In genomic region chr8:123034171-123034570, GRCm38 (mm10) we compare ENCODE assay signal across 12 mouse cellular contexts. TPM values are rescaled to one million over a fixed set of nuclear protein-coding genes. Genes with fewer than 3 reads are reported as not detected.
DNase-seq lines count a peak whose midpoint lies in the region; ATAC-seq and TF ChIP-seq lines count a peak whose summit lies in the region.
"Had no signal": no experiment of that assay in that cellular context is flagged by ENCODE, and none has a peak within 500 bp of the region (broad histone marks: within the 10 kb centered on the region; RNA-seq: fewer than 3 reads in every experiment).

No protein-coding gene starts in this region.

- no peak for TF ChIP-seq RAD21 in CH12.LX (IDR thresholded peaks at IDR 0.05; ENCODE audit: low read depth, low read length)

- peak overlapping the region; percentile 9; the same call in 1 of the 2 replicates for H3K27ac ChIP-seq in kidney, embryonic 15.5 days
- H3K27ac ChIP-seq in CH12.LX (ENCODE audit: insufficient read depth, low read depth), result no peak overlapping the region
- no peak overlapping the region; the same call in 1 of the 2 replicates for H3K27ac ChIP-seq in liver, embryonic 14.5 days
- H3K27ac ChIP-seq in thymus, adult 2 months (ENCODE audit: control insufficient read depth, insufficient read depth, low read length), result peak overlapping the region; percentile 99

- H3K9ac ChIP-seq in kidney, embryonic 15.5 days, result no peak overlapping the region
- H3K9ac ChIP-seq in CH12.LX (ENCODE audit: insufficient read depth, low read depth), result peak overlapping the region; percentile 42
- H3K9ac ChIP-seq in liver, embryonic 14.5 days (replicated peaks), result no peak overlapping the region; the same call in 1 of the 2 replicates
- H3K9ac ChIP-seq: limb, embryonic 15.5 days had no signal

- no peaks in the 10 kb centered on the region for H3K27me3 ChIP-seq in kidney, embryonic 15.5 days
- H3K27me3 ChIP-seq in CH12.LX (replicated peaks), result no peaks in the 10 kb centered on the region
- H3K27me3 ChIP-seq in liver, embryonic 14.5 days (ENCODE audit: control insufficient read depth, insufficient read depth, low read length), result no peaks in the 10 kb centered on the region
- H3K27me3 ChIP-seq in thymus, adult 2 months (ENCODE audit: control insufficient read depth, insufficient read depth, low read length), result no peaks in the 10 kb centered on the region
- H3K27me3 ChIP-seq: limb, embryonic 15.5 days had no signal

- dilution Hi-C loops in CH12.LX (cut with MboI; ENCODE audit: extremely low pct_ligation_motif_present, extremely low pct_unique_long_range_greater_than_20kb, low sequenced_read_pairs), result no loop called here

- no peak for TF ChIP-seq CTCF in CH12.LX (conservative IDR thresholded peaks at IDR 0.05 in 1 of 2, IDR thresholded peaks at IDR 0.05 in 1 of 2; ENCODE audit: low read depth in 2 of 2, low read length in 2 of 2)
- TF ChIP-seq CTCF in liver, embryonic 14.5 days (IDR thresholded peaks at IDR 0.05; ENCODE audit: low read depth), result no peak
- no peak for TF ChIP-seq CTCF in thymus, adult 2 months (IDR thresholded peaks at IDR 0.05; ENCODE audit: borderline replicate concordance, control insufficient read depth, extremely low read depth, insufficient read depth, low read length, poor library complexity)

- no peaks in the 10 kb centered on the region for H3K36me3 ChIP-seq in kidney, embryonic 15.5 days
- H3K36me3 ChIP-seq in CH12.LX (replicated peaks in 1 of 2; ENCODE audit: control insufficient read depth in 1 of 2, insufficient read depth in 1 of 2, low read length in 1 of 2), result peaks cover 0 to 39% of the 10 kb centered on the region in 2 experiments
- H3K36me3 ChIP-seq in liver, embryonic 14.5 days (replicated peaks; ENCODE audit: control insufficient read depth, insufficient read depth, low read depth), result no peaks in the 10 kb centered on the region; the same call in 1 of the 2 replicates
- no peaks in the 10 kb centered on the region for H3K36me3 ChIP-seq in thymus, adult 2 months (ENCODE audit: control insufficient read depth, insufficient read depth, low read length)
- H3K36me3 ChIP-seq: limb, embryonic 15.5 days had no signal

- WGBS in kidney, embryonic 15.5 days, result 70% methylated on average over 6 of the region's 6 CpGs
- 24% methylated on average over 6 of the region's 6 CpGs for WGBS in liver, embryonic 14.5 days (ENCODE audit: insufficient replicate concordance)
- 5% methylated on average over 6 of the region's 6 CpGs for WGBS in thymus, adult 2 months

- H3K4me3 ChIP-seq in kidney, embryonic 15.5 days (replicated peaks), result no peak overlapping the region
- H3K4me3 ChIP-seq in CH12.LX (replicated peaks in 1 of 3; ENCODE audit: low read depth in 2 of 3, low read length in 2 of 3, poor library complexity in 1 of 3), result no peak overlapping the region
- no peak overlapping the region for H3K4me3 ChIP-seq in liver, embryonic 14.5 days (ENCODE audit: insufficient read depth in 1 of 2, low read depth in 2 of 2, low read length in 2 of 2)
- no peak overlapping the region for H3K4me3 ChIP-seq in thymus, adult 2 months (ENCODE audit: control insufficient read depth, insufficient read depth, low read length)
- H3K4me3 ChIP-seq: limb, embryonic 15.5 days had no signal

- no peak for TF ChIP-seq POLR2A in CH12.LX (IDR thresholded peaks at IDR 0.05; ENCODE audit: low read depth, low read length)
- TF ChIP-seq POLR2A in thymus, adult 2 months (IDR thresholded peaks at IDR 0.05; ENCODE audit: control insufficient read depth, extremely low read depth, insufficient read depth, low read length, poor library complexity), result no peak

- H3K4me1 ChIP-seq in kidney, embryonic 15.5 days, result peaks cover 39% of the 10 kb centered on the region
- H3K4me1 ChIP-seq in CH12.LX (ENCODE audit: control insufficient read depth in 1 of 2, insufficient read depth in 2 of 2), result peaks cover 26 to 82% of the 10 kb centered on the region in 2 experiments
- peaks cover 48 to 58% of the 10 kb centered on the region in 2 experiments for H3K4me1 ChIP-seq in liver, embryonic 14.5 days (replicated peaks; ENCODE audit: control insufficient read depth in 2 of 2, insufficient read depth in 2 of 2, low read length in 1 of 2)
- peaks cover 35% of the 10 kb centered on the region for H3K4me1 ChIP-seq in thymus, adult 2 months (replicated peaks; ENCODE audit: control insufficient read depth, insufficient read depth, low read length)

- ATAC-seq in kidney, embryonic 15.5 days (replicated peaks; ENCODE audit: low FRiP score), result no peak
- ATAC-seq in liver, embryonic 14.5 days (ENCODE audit: insufficient read depth), result no peak
- no peak for ATAC-seq in erythroid progenitor cell, adult 5-6 weeks (replicated peaks; ENCODE audit: low FRiP score, poor library complexity, severe bottlenecking)
- ATAC-seq in monocyte, adult 5-6 weeks (replicated peaks; ENCODE audit: insufficient number of reproducible peaks, low FRiP score, low TSS enrichment, poor library complexity, severe bottlenecking), result no peak

- H3K9me3 ChIP-seq in kidney, embryonic 15.5 days (replicated peaks), result no peaks in the 10 kb centered on the region
- no peaks in the 10 kb centered on the region for H3K9me3 ChIP-seq in CH12.LX (replicated peaks; ENCODE audit: low read length)
- no peaks in the 10 kb centered on the region for H3K9me3 ChIP-seq in liver, embryonic 14.5 days (ENCODE audit: control insufficient read depth, low read length)
- H3K9me3 ChIP-seq: G1E; limb, embryonic 15.5 days had no signal

- H3K79me2 ChIP-seq in CH12.LX (replicated peaks; ENCODE audit: control insufficient read depth, extremely low read depth, insufficient read depth, poor library complexity, severe bottlenecking), result peaks cover 96% of the 10 kb centered on the region

- in situ Hi-C loops in CH12.LX (cut with MboI; ENCODE audit: low pct_ligation_motif_present, low pct_unique_long_range_greater_than_20kb, low sequenced_read_pairs), result no loop called here

- H3K4me2 ChIP-seq in kidney, embryonic 15.5 days, result no peak overlapping the region
- peak overlapping the region; percentile 41; the same call in 1 of the 2 replicates for H3K4me2 ChIP-seq in CH12.LX (ENCODE audit: insufficient read depth, low read depth, poor library complexity, severe bottlenecking)
- peak overlapping the region; percentile 28 for H3K4me2 ChIP-seq in liver, embryonic 14.5 days (ENCODE audit: low read depth)
- H3K4me2 ChIP-seq: limb, embryonic 15.5 days had no signal

- TF ChIP-seq EP300 in CH12.LX (IDR thresholded peaks at IDR 0.05; ENCODE audit: low read length), result 0 out of 2 replicates have a peak, but pooled peaks have one; percentile 31
- no peak for TF ChIP-seq EP300 in liver, embryonic 14.5 days (IDR thresholded peaks at IDR 0.05; ENCODE audit: low read depth)

- DNase-seq in kidney, adult 8-10 months, result no peak
- no peak for DNase-seq in CH12.LX (ENCODE audit: extremely low read depth)
- no peak for DNase-seq in liver, embryonic 14.5 days (ENCODE audit: low read depth in 3 of 3, low spot score in 3 of 3)
- DNase-seq in thymus, adult 2 months, result peak; percentile 76
- no peak for DNase-seq in cerebellum, adult 8-10 months
- DNase-seq: cerebellum, postnatal 10 days; gastrocnemius, postnatal 14 days had no signal

TF ChIP-seq in CH12.LX, 34 proteins besides CTCF, POLR2A, EP300 and RAD21 (continues in another document):
- 0 out of 2 replicates have a peak, but pooled peaks have one; percentile 16 for TF ChIP-seq ETS1 (conservative IDR thresholded peaks at IDR 0.05; ENCODE audit: low read depth, low read length)
- no peak for TF ChIP-seq NRF1 (IDR thresholded peaks at IDR 0.05; ENCODE audit: low read depth, low read length)
- TF ChIP-seq CHD1 (IDR thresholded peaks at IDR 0.05; ENCODE audit: low read depth, low read length), result 0 out of 2 replicates have a peak, but pooled peaks have one; percentile 13
- no peak for TF ChIP-seq MYC (IDR thresholded peaks at IDR 0.05; ENCODE audit: low read depth, low read length)
- TF ChIP-seq ZNF384 (IDR thresholded peaks at IDR 0.05; ENCODE audit: low read depth, low read length), result peak; percentile 76
- 0 out of 2 replicates have a peak, but pooled peaks have one; percentile 48 for TF ChIP-seq MEF2A (IDR thresholded peaks at IDR 0.05; ENCODE audit: borderline replicate concordance, low read depth, low read length)
- 0 out of 2 replicates have a peak, but pooled peaks have one; percentile 6 for TF ChIP-seq MAFK (IDR thresholded peaks at IDR 0.05; ENCODE audit: insufficient replicate concordance, low read length)
- no peak for TF ChIP-seq RCOR1 (conservative IDR thresholded peaks at IDR 0.05; ENCODE audit: low read depth, low read length)
- no peak for TF ChIP-seq NELFE (IDR thresholded peaks at IDR 0.05; ENCODE audit: low read depth, low read length)
- no peak for TF ChIP-seq BHLHE40 (IDR thresholded peaks at IDR 0.05; ENCODE audit: low read depth, low read length)
- no peak for TF ChIP-seq IRF4 (IDR thresholded peaks at IDR 0.05; ENCODE audit: low read depth, low read length)
- TF ChIP-seq JUND (conservative IDR thresholded peaks at IDR 0.05; ENCODE audit: low read depth, low read length), result no peak
- TF ChIP-seq MAZ (IDR thresholded peaks at IDR 0.05; ENCODE audit: low read depth, low read length), result no peak

RNA-seq across cellular contexts. Expression of gene Ankrd11, which starts 7.9 kb away (rescaled TPM):
- polyA plus RNA-seq in kidney, embryonic 15.5 days (2015; fragmentation: Nextera tagmentation; extraction: Ambion mirVana), result 33.5 and 38.0 TPM in 2 replicates
- 51.1 and 60.7 TPM in 2 replicates for total RNA-seq in CH12.LX (2012; rRNA removed)
- 37.4 and 37.7 TPM in 2 replicates for total RNA-seq in CH12.LX (2014; rRNA removed)
- 74.1 and 74.9 TPM in 2 replicates for polyA plus RNA-seq in CH12.LX (2012; ENCODE audit: insufficient read length, low read depth)
- polyA plus RNA-seq in liver, embryonic 14.5 days (2012; rRNA removed), result 9.9 and 12.4 TPM in 2 replicates
- polyA plus RNA-seq in liver, embryonic 14.5 days (2014; fragmentation: Nextera tagmentation; extraction: Ambion mirVana), result 10.8 and 18.5 TPM in 2 replicates
- polyA plus RNA-seq in thymus, adult 2 months (2012; rRNA removed), result 118 and 145 TPM in 2 replicates
- 81.8 and 106 TPM in 2 replicates for total RNA-seq in erythroid progenitor cell, adult 5-6 weeks (2015; ENCODE audit: low replicate concordance)
- 126 and 174 TPM in 2 replicates for total RNA-seq in erythroid progenitor cell, adult 5-6 weeks (2017; ENCODE audit: low replicate concordance)
- 160 to 261 TPM (median 161 TPM) in 3 replicates for total RNA-seq in monocyte, adult 5-6 weeks (2017)

RNA-seq across cellular contexts. Expression of gene Spg7, which starts 28.6 kb away (rescaled TPM):
- 48.9 and 52.5 TPM in 2 replicates for polyA plus RNA-seq in kidney, embryonic 15.5 days (2015; fragmentation: Nextera tagmentation; extraction: Ambion mirVana)
- total RNA-seq in CH12.LX (2012; rRNA removed) (32.8 and 35.2 TPM in 2 replicates), CH12.LX (2014; rRNA removed) (20.8 and 21.2 TPM in 2 replicates)
- 26.1 and 35.8 TPM in 2 replicates for polyA plus RNA-seq in CH12.LX (2012; ENCODE audit: insufficient read length, low read depth)
- polyA plus RNA-seq in liver, embryonic 14.5 days (2012; rRNA removed), result 19.0 and 26.0 TPM in 2 replicates
- polyA plus RNA-seq in liver, embryonic 14.5 days (2014; fragmentation: Nextera tagmentation; extraction: Ambion mirVana), result 19.5 and 21.0 TPM in 2 replicates
- polyA plus RNA-seq in thymus, adult 2 months (2012; rRNA removed), result 126 and 145 TPM in 2 replicates
- 63.4 and 71.7 TPM in 2 replicates for total RNA-seq in erythroid progenitor cell, adult 5-6 weeks (2015; ENCODE audit: low replicate concordance)
- 50.3 and 65.2 TPM in 2 replicates for total RNA-seq in erythroid progenitor cell, adult 5-6 weeks (2017; ENCODE audit: low replicate concordance)
- total RNA-seq in monocyte, adult 5-6 weeks (2017), result 42.5 to 63.1 TPM (median 50.2 TPM) in 3 replicates

Comparison
In these comparisons a context has a peak if more than half of its experiments do, and no peak if none do; other contexts are left out.
1. H3K27ac ChIP-seq: peak in kidney, embryonic 15.5 days (single experiment) and thymus, adult 2 months (single experiment); none in CH12.LX (single experiment) and liver, embryonic 14.5 days (single experiment).